Mouse (Mus musculus): ENCODE measurements around the gene Tasp1.
"Not testable (repeated sequence)": the region's sequence is repeated elsewhere in the genome, so short reads cannot be mapped to it uniquely, and the experiment has no call there.

Tasp1 gene

GRCm38 (mm10) chr2:139884264-139884637 is 182.4 kb downstream of the Tasp1 start:
- DNase-seq (ENCODE audit: low spot score in 2 of 2): no peak

GRCm38 (mm10) chr2:139883581-139884263 is 182.9 kb downstream of the Tasp1 start:
- DNase-seq (ENCODE audit: low spot score in 2 of 2): no peak

GRCm38 (mm10) chr2:139878052-139878621 is 188.5 kb downstream of the Tasp1 start:
- peak in 1 of 2 experiments; percentile 9 for DNase-seq (ENCODE audit: low spot score in 2 of 2)

GRCm38 (mm10) chr2:139875876-139876275 is 190.7 kb downstream of the Tasp1 start:
- no peak for DNase-seq (ENCODE audit: low spot score in 2 of 2)

- no peak for DNase-seq (ENCODE audit: low spot score in 2 of 2)
These were observed 192.4 kb downstream of the Tasp1 start for GRCm38 (mm10) chr2:139874173-139874572.

- DNase-seq (ENCODE audit: low spot score in 2 of 2): no peak
These were observed 192.8 kb downstream of the Tasp1 start for GRCm38 (mm10) chr2:139873762-139874161.

- not testable (repeated sequence) for DNase-seq (ENCODE audit: low spot score in 2 of 2)
These were observed 197.5 kb downstream of the Tasp1 start for GRCm38 (mm10) chr2:139869071-139869470.

- DNase-seq (ENCODE audit: low spot score in 2 of 2): not testable (repeated sequence)
These were observed 203.2 kb downstream of the Tasp1 start for GRCm38 (mm10) chr2:139863396-139863795.

- DNase-seq (ENCODE audit: low spot score in 2 of 2): no peak
These were observed 206.5 kb downstream of the Tasp1 start for GRCm38 (mm10) chr2:139860133-139860494.

GRCm38 (mm10) chr2:139859424-139860132 is 207.0 kb downstream of the Tasp1 start:
- no peak for DNase-seq (ENCODE audit: low spot score in 2 of 2)

- no peak for DNase-seq (ENCODE audit: low spot score in 2 of 2)
These were observed 217.0 kb downstream of the Tasp1 start for GRCm38 (mm10) chr2:139849621-139850020.

GRCm38 (mm10) chr2:139841359-139841758 is 225.2 kb downstream of the Tasp1 start:
- DNase-seq (ENCODE audit: low spot score in 2 of 2): no peak

GRCm38 (mm10) chr2:139840941-139841340 is 225.7 kb downstream of the Tasp1 start:
- no peak for DNase-seq (ENCODE audit: low spot score in 2 of 2)

GRCm38 (mm10) chr2:139821589-139822378 is 244.8 kb downstream of the Tasp1 start:
- no peak for DNase-seq (ENCODE audit: low spot score in 2 of 2)

GRCm38 (mm10) chr2:139817275-139817674 is 249.3 kb downstream of the Tasp1 start:
- no peak for DNase-seq (ENCODE audit: low spot score in 2 of 2)

- no peak for DNase-seq (ENCODE audit: low spot score in 2 of 2)
These were observed 258.7 kb downstream of the Tasp1 start for GRCm38 (mm10) chr2:139807887-139808286.

GRCm38 (mm10) chr2:139804041-139804440 is 262.6 kb downstream of the Tasp1 start:
- DNase-seq (ENCODE audit: low spot score in 2 of 2): no peak

GRCm38 (mm10) chr2:139792345-139793120 is 274.1 kb downstream of the Tasp1 start:
- DNase-seq (ENCODE audit: low spot score in 2 of 2): no peak

- no peak for DNase-seq (ENCODE audit: low spot score in 2 of 2)
These were observed 277.9 kb downstream of the Tasp1 start for GRCm38 (mm10) chr2:139788658-139789057.

GRCm38 (mm10) chr2:139784946-139785345 is 281.7 kb downstream of the Tasp1 start:
- DNase-seq (ENCODE audit: low spot score in 2 of 2): no peak

GRCm38 (mm10) chr2:139784465-139784864 is 282.1 kb downstream of the Tasp1 start:
- DNase-seq (ENCODE audit: low spot score in 2 of 2): no peak
